Comparison of ENCODE assay signal across 8 mouse cellular contexts in the genomic region with DNA sequence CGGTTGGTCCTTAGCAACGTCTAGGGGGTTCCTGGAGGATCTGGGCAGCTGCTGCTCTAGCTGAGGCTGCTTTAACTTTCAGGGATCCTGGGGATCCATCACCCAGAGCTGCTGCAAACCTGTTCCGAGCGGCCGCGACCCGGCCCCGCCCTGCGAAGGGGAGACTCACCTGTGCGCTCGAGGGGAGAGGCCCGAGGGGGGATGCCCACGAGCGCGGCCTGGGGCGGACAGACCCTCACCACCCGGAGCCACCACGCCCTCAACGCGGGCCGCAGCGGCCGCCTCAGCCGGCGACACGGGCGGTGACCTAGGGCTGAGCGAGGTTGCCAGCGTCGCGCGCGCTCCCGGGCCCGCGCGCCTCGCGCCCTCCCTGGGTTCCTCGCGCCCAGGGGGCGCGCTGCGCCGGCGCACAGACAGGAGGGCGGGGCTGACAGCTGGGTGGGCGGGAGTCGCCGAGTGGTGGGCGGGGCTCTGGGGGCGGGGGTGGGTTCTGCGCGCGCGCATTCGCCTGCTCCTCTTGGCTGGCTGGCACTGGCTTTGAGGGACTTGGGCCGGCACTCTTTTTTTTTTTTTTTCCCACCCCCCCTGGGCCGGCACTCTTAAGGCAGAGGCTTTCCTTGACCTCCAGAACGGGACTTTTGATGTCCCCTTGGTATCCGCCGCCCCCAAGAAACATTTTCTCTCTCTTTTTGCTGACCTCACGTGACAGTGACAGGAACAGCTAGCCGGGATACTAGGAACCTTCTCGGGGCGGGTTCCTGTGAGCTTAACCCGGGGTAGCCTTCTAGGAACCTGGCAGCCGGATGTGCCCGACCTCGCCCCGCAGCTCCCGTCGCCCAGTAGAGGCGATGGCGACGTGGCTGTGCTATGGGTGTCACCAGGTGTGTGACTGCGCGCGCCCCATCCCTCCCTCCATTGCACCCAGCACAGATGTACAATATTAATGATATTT. TPM values are rescaled to one million over a fixed set of nuclear protein-coding genes. Genes with fewer than 3 reads are reported as not detected.
DNase-seq lines count a peak whose midpoint lies in the region; ATAC-seq and TF ChIP-seq lines count a peak whose summit lies in the region.

A gene (minus strand): TSS at position 411 of the 952 bp plus-strand sequence.

- H3K36me3 ChIP-seq in hindbrain, embryonic 16.5 days (ENCODE audit: control insufficient read depth, insufficient read depth, low read length): no peaks in the 10 kb centered on the region
- H3K36me3 ChIP-seq in megakaryocyte, embryonic 14.5 days (replicated peaks; ENCODE audit: low read length): peaks cover 16% of the 10 kb centered on the region

- intact Hi-C loops in gastrocnemius, adult 2 months (cut with DNase I): loop anchor here (2.0 kb wide), 1 partner anchor 61 kb away; a partner anchor contains a TSS

- TF ChIP-seq CTCF in gastrocnemius, adult 2 months (IDR thresholded peaks at IDR 0.05): peak; percentile 27; the same call in 1 of the 2 replicates

- ATAC-seq in common myeloid progenitor, adult 5-6 weeks (replicated peaks; ENCODE audit: low read depth, poor library complexity, severe bottlenecking): peak; percentile 81
- peak; percentile 88 for ATAC-seq in hindbrain, embryonic 16.5 days

- peak within 1 kb of the TSS; percentile 97 for H3K9ac ChIP-seq in hindbrain, embryonic 16.5 days (ENCODE audit: low read depth, low read length)

- peak; percentile 83 to 94 for DNase-seq in adrenal gland, adult (ENCODE audit: inconsistent age in 2 of 2, low spot score in 1 of 2)
- DNase-seq in gastrocnemius, adult 2 months: peak; percentile 91
- peak; percentile 34 to 39 for DNase-seq in left cerebral cortex, adult 8-10 months (ENCODE audit: low spot score in 2 of 2)
- peak; percentile 33 to 41 for DNase-seq in right cerebral cortex, adult 2 months (ENCODE audit: low spot score in 2 of 2)
- DNase-seq in urinary bladder, postnatal 25 days (ENCODE audit: low spot score): peak; percentile 75

- H3K4me1 ChIP-seq in hindbrain, embryonic 16.5 days (ENCODE audit: control insufficient read depth, insufficient read depth, low read depth, low read length): peaks cover 12% of the 10 kb centered on the region
- peaks cover 85% of the 10 kb centered on the region for H3K4me1 ChIP-seq in megakaryocyte, embryonic 14.5 days

- WGBS in hindbrain, embryonic 16.5 days: under 1% methylated on average over 61 of the region's 79 CpGs

- H3K27ac ChIP-seq in gastrocnemius, adult 2 months: peak within 1 kb of the TSS; percentile 88
- H3K27ac ChIP-seq in hindbrain, embryonic 16.5 days (ENCODE audit: low read depth, low read length): peak within 1 kb of the TSS; percentile 85

- H3K4me2 ChIP-seq in hindbrain, embryonic 16.5 days (ENCODE audit: low read length): peak within 1 kb of the TSS; percentile 94

- H3K9me3 ChIP-seq in hindbrain, embryonic 16.5 days (ENCODE audit: control insufficient read depth, low read length): no peaks in the 10 kb centered on the region
- H3K9me3 ChIP-seq in megakaryocyte, embryonic 14.5 days: no peaks in the 10 kb centered on the region

- H3K4me3 ChIP-seq in gastrocnemius, adult 2 months: peak within 1 kb of the TSS; percentile 95
- H3K4me3 ChIP-seq in hindbrain, embryonic 16.5 days (ENCODE audit: low read length): peak within 1 kb of the TSS; percentile 89
- peak within 1 kb of the TSS; percentile 96 for H3K4me3 ChIP-seq in megakaryocyte, embryonic 14.5 days (replicated peaks)

- H3K27me3 ChIP-seq in hindbrain, embryonic 16.5 days (replicated peaks; ENCODE audit: control insufficient read depth, insufficient read depth, low read length): no peaks in the 10 kb centered on the region
- H3K27me3 ChIP-seq in megakaryocyte, embryonic 14.5 days (replicated peaks): no peaks in the 10 kb centered on the region

RNA-seq across cellular contexts. Expression of the gene that starts here (rescaled TPM):
- 6.1 and 11.1 TPM in 2 replicates for total RNA-seq in common myeloid progenitor, adult 5-6 weeks (2017)
- total RNA-seq in gastrocnemius, adult 2 months (2021): 1 to 10 TPM; 3.1 to 4.0 TPM
- 52.8 and 54.1 TPM in 2 replicates for polyA plus RNA-seq in hindbrain, embryonic 16.5 days (2015; fragmentation: Nextera tagmentation; extraction: Ambion mirVana)
- total RNA-seq in left cerebral cortex, adult 8-10 months (2022): 10 to 100 TPM; 34.1 to 40.4 (median 36.2) TPM
- polyA plus RNA-seq in megakaryocyte, embryonic 14.5 days (2012; ENCODE audit: insufficient read depth, low replicate concordance): 1.6 and 17.7 TPM in 2 replicates

Comparison
In these comparisons a context has a peak if more than half of its experiments do, and no peak if none do; other contexts are left out.
1. Peak in every context shown above with its lines: DNase-seq, ATAC-seq, H3K4me3 ChIP-seq and H3K27ac ChIP-seq.
2. DNase-seq: peak in every context shown above with its lines; median percentile 91 in gastrocnemius, adult 2 months; 88 in adrenal gland, adult; 75 in urinary bladder, postnatal 25 days; 37 in right cerebral cortex, adult 2 months; 36 in left cerebral cortex, adult 8-10 months.